Mouse (Mus musculus) kidney, embryonic 16.5 days (tissue): ENCODE results near the gene Pld2. TPM values are rescaled to one million over a fixed set of nuclear protein-coding genes. Genes with fewer than 3 reads are reported as not detected.

Experiments used
- ATAC-seq: fragments of 200-750 bp; cut with Nextera tagmentation; 2 replicates; pipeline ENCODE4 v1.8.0; 2017; ENCODE audit warnings: moderate TSS enrichment; ENCODE audit not compliant: low FRiP score, low TSS enrichment
- H3K27ac ChIP-seq: fragments of 300-500 bp; sonication (generic); 2 replicates; pipeline ENCODE4 v1.5.1; 2014; ENCODE audit warnings: low read length
- H3K27me3 ChIP-seq: fragments of 300-500 bp; sonication (generic); 2 replicates; pipeline ENCODE4 v1.6.1; 2014; ENCODE audit warnings: low read length, control low read depth, mixed read lengths; ENCODE audit not compliant: insufficient read depth
- H3K36me3 ChIP-seq: fragments of 300-500 bp; sonication (generic); 2 replicates; pipeline ENCODE4 v1.6.1; 2014; ENCODE audit warnings: low read length, control low read depth, mixed read lengths; ENCODE audit not compliant: insufficient read depth
- H3K4me1 ChIP-seq: fragments of 300-500 bp; sonication (generic); 2 replicates; pipeline ENCODE4 v1.6.1; 2014; ENCODE audit warnings: low read length, control low read depth, mixed read lengths; ENCODE audit not compliant: insufficient read depth
- H3K4me2 ChIP-seq: fragments of 300-500 bp; sonication (generic); replicated peaks from 2 replicates; pipeline ENCODE4 v1.6.1; 2014; ENCODE audit warnings: low read depth, low read length
- H3K4me3 ChIP-seq: fragments of 300-500 bp; sonication (generic); 2 replicates; pipeline ENCODE4 v1.5.1; 2014; ENCODE audit warnings: mild to moderate bottlenecking, low read length
- H3K9ac ChIP-seq: fragments of 300-500 bp; sonication (generic); replicated peaks from 2 replicates; pipeline ENCODE4 v1.6.1; 2014; ENCODE audit warnings: low read length
- H3K9me3 ChIP-seq: fragments of 300-500 bp; sonication (generic); 2 replicates; pipeline ENCODE4 v1.6.1; 2016; ENCODE audit warnings: low read length, control low read depth
- WGBS: fragments of 180-500 bp; shearing (Covaris S2); extraction: QIAGEN DNeasy Blood & Tissue Kit; methylation state at CpG from one replicate; pipeline ENCODE4 v1.1.7; 2014; 5-methylcytosine and 5-hydroxymethylcytosine counted together
- polyA plus RNA-seq: library from polyadenylated mRNA; unstranded; fragments of >200 nt; fragmentation: Nextera tagmentation; extraction: Ambion mirVana; gene quantifications from 2 replicates; pipeline ENCODE4 v1.2.1, GENCODE M21; 2015

The Pld2 gene
- polyA plus RNA-seq, result 8.5 and 8.8 TPM in 2 replicates

GRCm38 (mm10) chr11:70539877-70540587 lies at the start of gene Pld2:
Gene Pld2, plus strand, starts transcription at chr11:70540064.
- H3K27ac ChIP-seq, result peak within 1 kb of the TSS; percentile 43; the same call in 1 of the 2 replicates
- peak within 1 kb of the TSS; percentile 67 for H3K4me3 ChIP-seq
- peak; percentile 98 for ATAC-seq
- H3K27me3 ChIP-seq, result no peaks in the 10 kb centered on the region
- H3K4me1 ChIP-seq, result peaks cover 4% of the 10 kb centered on the region; the same call in 1 of the 2 replicates
- no peaks in the 10 kb centered on the region for H3K9me3 ChIP-seq
- H3K9ac ChIP-seq, result peak within 1 kb of the TSS; percentile 82
- 0% methylated on average over 65 of the region's 65 CpGs for WGBS
- H3K4me2 ChIP-seq, result peak within 1 kb of the TSS; percentile 84
- H3K36me3 ChIP-seq, result no peaks in the 10 kb centered on the region

DNA sequence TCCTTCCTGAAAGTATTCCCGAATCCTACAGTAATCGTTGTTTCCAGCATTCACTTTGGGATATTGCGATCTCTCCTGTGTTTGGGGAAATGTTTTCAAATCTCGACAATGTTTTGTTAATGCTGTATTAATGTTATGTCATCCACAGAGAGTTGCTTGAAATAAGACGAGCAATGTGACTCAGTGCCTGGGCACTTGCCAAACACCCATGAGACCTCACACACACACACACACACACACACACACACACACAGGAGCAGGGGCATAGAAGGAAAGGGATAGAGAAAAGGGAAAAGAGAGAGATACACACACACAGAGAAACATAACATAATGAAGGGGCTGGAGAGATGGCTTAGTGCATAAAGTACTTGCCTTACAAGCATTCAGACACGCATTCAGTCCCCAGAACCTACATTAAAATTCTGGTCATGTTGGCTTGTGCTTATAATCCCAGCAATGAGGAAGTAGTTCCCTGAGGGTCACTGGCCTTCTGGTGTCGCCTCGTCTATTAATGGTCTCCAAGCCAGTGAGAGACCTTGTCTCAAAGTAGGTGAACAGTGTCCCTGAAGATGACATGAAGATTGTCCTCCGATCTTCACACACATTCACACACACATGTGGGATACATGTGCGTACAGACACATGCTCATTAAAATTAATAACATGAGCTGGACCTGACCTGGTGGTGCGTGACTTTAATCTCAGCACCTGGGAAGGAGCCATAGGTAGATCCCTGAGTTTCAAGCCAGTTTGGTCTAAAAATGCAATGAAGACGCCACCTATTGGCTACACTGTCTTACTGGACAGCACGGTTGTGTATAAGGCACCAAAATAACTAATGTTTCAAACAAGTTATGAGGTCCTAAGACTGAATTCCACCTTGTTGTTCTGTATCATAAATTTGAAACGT lies 40.0 kb upstream of the Pld2 start:
- Histone ChIP-seq H3K36me3 (no peaks in the 10 kb centered on the region), H3K4me2 (no peak overlapping the region), H3K4me3 (no peak overlapping the region), H3K4me1 (no peaks in the 10 kb centered on the region; the same call in 1 of the 2 replicates), H3K27me3 (no peaks in the 10 kb centered on the region), H3K27ac (peak overlapping the region; percentile 15; the same call in 1 of the 2 replicates), H3K9me3 (no peaks in the 10 kb centered on the region), H3K9ac (no peak overlapping the region)
- ATAC-seq, result no peak
- 65% methylated on average over 14 of the region's 14 CpGs for WGBS

DNA sequence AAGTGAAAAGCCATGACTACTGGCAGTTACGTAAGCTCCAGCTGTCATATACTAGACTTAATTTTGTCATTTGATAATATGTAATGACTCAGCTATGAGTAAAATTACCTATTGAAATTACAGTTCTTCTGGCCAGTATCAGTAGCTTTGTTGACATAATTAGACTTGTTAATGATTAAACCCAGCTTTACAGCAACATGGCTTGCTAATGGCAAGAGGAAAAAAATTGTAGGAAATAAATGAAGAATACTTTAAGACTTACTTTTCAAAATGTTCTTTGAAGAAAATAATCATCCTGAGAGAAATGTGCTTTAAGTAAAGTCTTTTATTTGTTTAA lies 39.4 kb upstream of the Pld2 start:
- H3K4me1 ChIP-seq, result no peaks in the 10 kb centered on the region; the same call in 1 of the 2 replicates
- no peaks in the 10 kb centered on the region for H3K27me3 ChIP-seq
- no peaks in the 10 kb centered on the region for H3K9me3 ChIP-seq
- no peak overlapping the region for H3K4me2 ChIP-seq
- no peak overlapping the region for H3K27ac ChIP-seq
- no peak overlapping the region for H3K4me3 ChIP-seq
- no peak for ATAC-seq
- H3K9ac ChIP-seq, result no peak overlapping the region
- no peaks in the 10 kb centered on the region for H3K36me3 ChIP-seq
- WGBS, result 83% methylated on average over 1 of the region's 1 CpGs

DNA sequence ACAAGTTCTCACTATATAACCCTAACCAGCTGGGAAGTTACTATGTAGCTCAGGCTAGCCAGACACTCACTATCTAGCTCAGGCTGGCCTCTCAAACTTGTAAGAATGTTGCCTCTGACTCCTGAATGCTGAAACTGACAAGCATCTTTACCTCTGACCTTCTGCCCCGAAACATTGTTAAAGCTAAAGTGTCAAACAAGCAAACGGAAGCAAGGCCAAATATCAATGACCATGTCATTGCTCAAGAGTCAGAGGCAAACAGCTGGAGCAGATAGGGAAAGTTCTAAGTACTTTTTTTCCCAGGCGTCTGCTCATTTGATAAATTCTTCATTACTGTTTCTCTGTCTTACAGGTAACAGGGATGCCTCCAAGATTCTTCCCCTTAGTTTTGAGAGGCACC lies 37.8 kb upstream of the Pld2 start:
- Histone ChIP-seq H3K27ac (no peak overlapping the region), H3K9ac (no peak overlapping the region), H3K9me3 (no peaks in the 10 kb centered on the region), H3K4me2 (no peak overlapping the region), H3K36me3 (no peaks in the 10 kb centered on the region), H3K27me3 (no peaks in the 10 kb centered on the region), H3K4me3 (no peak overlapping the region), H3K4me1 (no peaks in the 10 kb centered on the region; the same call in 1 of the 2 replicates)
- 64% methylated on average over 3 of the region's 3 CpGs for WGBS
- no peak for ATAC-seq

DNA sequence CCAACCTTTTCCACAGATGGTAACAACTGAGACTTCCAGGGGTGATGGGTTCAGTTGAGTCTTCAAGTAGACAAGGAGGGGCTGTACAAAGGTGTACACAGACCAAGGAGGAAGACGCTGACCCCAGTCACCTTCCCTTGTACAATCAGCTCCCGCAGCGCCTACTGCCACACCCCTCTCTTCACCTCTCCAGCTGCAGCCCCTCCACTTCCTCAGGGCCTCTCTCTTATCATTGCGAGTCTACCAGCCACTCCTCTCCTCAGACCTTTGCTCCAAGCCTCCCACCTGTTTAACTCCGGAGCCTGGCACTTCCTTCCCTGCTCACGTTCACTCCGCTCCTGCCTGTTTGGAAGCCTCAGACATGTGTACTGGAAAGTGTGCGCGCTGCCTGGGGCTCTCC lies 34.9 kb upstream of the Pld2 start, which contains the start of gene Tm4sf5:
Tm4sf5 (plus strand) TSS at position 275 of the 400 bp plus-strand sequence.
- Histone ChIP-seq H3K4me3 (no peak within 1 kb of the TSS), H3K4me1 (no peaks in the 10 kb centered on the region; the same call in 1 of the 2 replicates), H3K9ac (no peak within 1 kb of the TSS), H3K27me3 (no peaks in the 10 kb centered on the region), H3K9me3 (no peaks in the 10 kb centered on the region), H3K27ac (no peak within 1 kb of the TSS), H3K4me2 (no peak within 1 kb of the TSS), H3K36me3 (no peaks in the 10 kb centered on the region)
- no peak for ATAC-seq
- 66% methylated on average over 9 of the region's 9 CpGs for WGBS

GRCm38 (mm10) chr11:70506385-70506784 lies 33.5 kb upstream of the Pld2 start:
- WGBS, result 19% methylated on average over 4 of the region's 4 CpGs
- Histone ChIP-seq H3K27ac (no peak overlapping the region), H3K9ac (no peak overlapping the region), H3K4me3 (no peak overlapping the region), H3K4me1 (no peaks in the 10 kb centered on the region), H3K27me3 (no peaks in the 10 kb centered on the region), H3K4me2 (0 out of 2 replicates have a peak overlapping the region, but pooled peaks have one; percentile 16), H3K9me3 (no peaks in the 10 kb centered on the region), H3K36me3 (no peaks in the 10 kb centered on the region)
- ATAC-seq, result no peak

- 68% methylated on average over 7 of the region's 7 CpGs for WGBS
- no peaks in the 10 kb centered on the region for H3K36me3 ChIP-seq
- H3K4me1 ChIP-seq, result no peaks in the 10 kb centered on the region
- no peak overlapping the region for H3K4me3 ChIP-seq
- no peak overlapping the region for H3K27ac ChIP-seq
- H3K27me3 ChIP-seq, result no peaks in the 10 kb centered on the region
- no peak overlapping the region for H3K4me2 ChIP-seq
- H3K9me3 ChIP-seq, result no peaks in the 10 kb centered on the region
- H3K9ac ChIP-seq, result no peak overlapping the region
- no peak for ATAC-seq
Observed at GRCm38 (mm10) chr11:70506962-70507515, 32.8 kb upstream of the Pld2 start.

- no peak overlapping the region for H3K9ac ChIP-seq
- H3K4me3 ChIP-seq, result 0 out of 2 replicates have a peak overlapping the region, but pooled peaks have one; percentile 9
- no peaks in the 10 kb centered on the region for H3K9me3 ChIP-seq
- no peaks in the 10 kb centered on the region for H3K4me1 ChIP-seq
- H3K27me3 ChIP-seq, result no peaks in the 10 kb centered on the region
- H3K36me3 ChIP-seq, result no peaks in the 10 kb centered on the region
- 7% methylated on average over 19 of the region's 19 CpGs for WGBS
- H3K27ac ChIP-seq, result no peak overlapping the region
- H3K4me2 ChIP-seq, result peak overlapping the region; percentile 31
- ATAC-seq, result peak; percentile 56; the same call in 1 of the 2 replicates
Observed at GRCm38 (mm10) chr11:70509753-70510564, 29.9 kb upstream of the Pld2 start.

GRCm38 (mm10) chr11:70511242-70511641 lies 28.6 kb upstream of the Pld2 start:
- no peak for ATAC-seq
- Histone ChIP-seq H3K27me3 (no peaks in the 10 kb centered on the region), H3K27ac (no peak overlapping the region), H3K36me3 (no peaks in the 10 kb centered on the region), H3K4me1 (no peaks in the 10 kb centered on the region), H3K4me3 (no peak overlapping the region), H3K4me2 (no peak overlapping the region), H3K9me3 (no peaks in the 10 kb centered on the region), H3K9ac (no peak overlapping the region)
- 65% methylated on average over 2 of the region's 2 CpGs for WGBS
